Mouse (Mus musculus): Measurements from ENCODE around the gene Mapk12. TPM values are rescaled to one million over a fixed set of nuclear protein-coding genes. Genes with fewer than 3 reads are reported as not detected.

Mapk12 gene
- total and polyA plus RNA-seq, 3 experiments: 0.18 TPM; not detected in 2

- no peak overlapping the region for H3K27ac ChIP-seq (ENCODE audit: control insufficient read depth, low read depth, low read length)
- no peak for DNase-seq (ENCODE audit: low read depth, low spot score)
- H3K9ac ChIP-seq (ENCODE audit: control insufficient read depth, low read depth, low read length, poor library complexity, severe bottlenecking): no peak overlapping the region
- H3K79me2 ChIP-seq (ENCODE audit: control insufficient read depth, insufficient read depth, low read length, poor library complexity): no peaks in the 10 kb centered on the region
- TF ChIP-seq CTCF (IDR thresholded peaks at IDR 0.05 in 2 of 3, conservative IDR thresholded peaks at IDR 0.05 in 1 of 3; ENCODE audit: control insufficient read depth in 1 of 3, insufficient read depth in 1 of 3, low read depth in 2 of 3, low read length in 3 of 3, poor library complexity in 1 of 3, severe bottlenecking in 1 of 3) (no peak), USF2 (IDR thresholded peaks at IDR 0.05; ENCODE audit: borderline replicate concordance in 1 of 2, insufficient read depth in 1 of 2, low read depth in 1 of 2, low read length in 2 of 2) (no peak), E2F4 (IDR thresholded peaks at IDR 0.05; ENCODE audit: borderline replicate concordance, low read depth, low read length) (no peak), NRF1 (IDR thresholded peaks at IDR 0.05; ENCODE audit: insufficient read depth, low read depth, low read length, poor library complexity, severe bottlenecking) (no peak), ZNF384 (IDR thresholded peaks at IDR 0.05; ENCODE audit: low read depth, low read length) (no peak), ELF1 (IDR thresholded peaks at IDR 0.05; ENCODE audit: low read depth, low read length) (no peak), GABPA (IDR thresholded peaks at IDR 0.05; ENCODE audit: low read depth, low read length) (no peak), ZC3H11A (IDR thresholded peaks at IDR 0.05; ENCODE audit: low read depth, low read length) (no peak), POLR2AphosphoS2 (IDR thresholded peaks at IDR 0.05; ENCODE audit: low read length) (no peak), RAD21 (IDR thresholded peaks at IDR 0.05; ENCODE audit: low read depth, low read length) (no peak), HCFC1 (IDR thresholded peaks at IDR 0.05; ENCODE audit: low read depth, low read length) (no peak), JUND (IDR thresholded peaks at IDR 0.05; ENCODE audit: low read depth, low read length) (no peak), USF1 (IDR thresholded peaks at IDR 0.05; ENCODE audit: low read depth, low read length) (no peak), MXI1 (IDR thresholded peaks at IDR 0.05; ENCODE audit: low read depth, low read length) (no peak)
- no peaks in the 10 kb centered on the region for H3K36me3 ChIP-seq (ENCODE audit: control insufficient read depth in 1 of 2, insufficient read depth in 2 of 2, low read length in 2 of 2)
- H3K9me3 ChIP-seq (replicated peaks; ENCODE audit: insufficient read depth, low read length): no peaks in the 10 kb centered on the region
- no peak overlapping the region for H3K4me3 ChIP-seq (ENCODE audit: control insufficient read depth in 1 of 2, insufficient read depth in 1 of 2, low read depth in 2 of 2, low read length in 2 of 2)
- H3K4me1 ChIP-seq (ENCODE audit: control insufficient read depth in 1 of 2, insufficient read depth in 2 of 2, low read length in 2 of 2): no peaks in the 10 kb centered on the region
- H3K27me3 ChIP-seq (ENCODE audit: control insufficient read depth in 1 of 2, insufficient read depth in 2 of 2, low read length in 2 of 2): no peaks in the 10 kb centered on the region; a peak in 1 of 4 replicates
Measured at GRCm38 (mm10) chr15:89137378-89138045, 3.0 kb downstream of the Mapk12 start.

DNA sequence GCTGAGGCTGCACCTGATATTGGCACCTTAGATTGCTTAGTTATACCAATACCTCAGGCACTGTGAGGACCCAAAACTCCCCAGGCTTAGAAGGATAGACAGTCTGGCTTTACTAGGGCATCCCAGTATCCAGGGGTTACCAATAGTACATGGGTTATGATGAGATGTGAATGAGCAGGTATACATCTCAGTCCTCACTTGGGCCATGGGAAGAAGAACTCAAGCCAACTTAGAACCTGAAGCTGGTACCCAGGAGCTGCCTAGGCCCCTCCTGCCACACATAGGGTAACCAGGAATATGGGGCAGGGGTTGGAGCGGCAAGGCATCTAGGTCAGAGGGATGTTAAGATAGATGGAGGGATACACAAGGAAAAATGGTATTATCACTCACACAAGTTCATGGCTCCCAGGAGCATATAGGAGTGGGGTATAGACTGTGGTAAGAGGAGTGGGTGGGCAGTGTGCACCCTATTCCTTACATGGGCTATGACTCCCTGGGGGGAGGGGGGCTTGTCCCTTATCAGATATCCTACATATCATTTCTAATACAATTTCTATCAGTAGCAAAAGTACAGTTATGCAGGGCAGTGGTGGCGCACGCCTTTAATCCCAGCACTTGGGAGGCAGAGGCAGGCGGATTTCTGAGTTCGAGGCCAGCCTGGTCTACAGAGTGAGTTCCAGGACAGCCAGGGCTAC is 3.9 kb downstream of the Mapk12 start:
- TF ChIP-seq GABPA (IDR thresholded peaks at IDR 0.05; ENCODE audit: low read depth, low read length) (no peak), MAZ (IDR thresholded peaks at IDR 0.05; ENCODE audit: low read depth, low read length) (no peak), POLR2AphosphoS2 (IDR thresholded peaks at IDR 0.05; ENCODE audit: low read length) (no peak), ZC3H11A (IDR thresholded peaks at IDR 0.05; ENCODE audit: low read depth, low read length) (no peak), ELF1 (IDR thresholded peaks at IDR 0.05; ENCODE audit: low read depth, low read length) (no peak), BHLHE40 (IDR thresholded peaks at IDR 0.05; ENCODE audit: borderline replicate concordance, low read depth, low read length) (no peak), MAX (IDR thresholded peaks at IDR 0.05; ENCODE audit: low read length) (no peak), JUND (IDR thresholded peaks at IDR 0.05; ENCODE audit: low read depth, low read length) (no peak), RCOR1 (IDR thresholded peaks at IDR 0.05; ENCODE audit: low read depth, low read length) (no peak), MXI1 (IDR thresholded peaks at IDR 0.05; ENCODE audit: low read depth, low read length) (no peak), USF2 (IDR thresholded peaks at IDR 0.05; ENCODE audit: borderline replicate concordance in 1 of 2, insufficient read depth in 1 of 2, low read depth in 1 of 2, low read length in 2 of 2) (no peak), ZKSCAN1 (IDR thresholded peaks at IDR 0.05; ENCODE audit: low read depth, low read length) (no peak), SMC3 (IDR thresholded peaks at IDR 0.05; ENCODE audit: low read depth, low read length) (no peak), MYC (IDR thresholded peaks at IDR 0.05; ENCODE audit: low read depth, low read length) (no peak)
- Histone ChIP-seq H3K9ac (ENCODE audit: control insufficient read depth, low read depth, low read length, poor library complexity, severe bottlenecking) (no peak overlapping the region), H3K27ac (ENCODE audit: control insufficient read depth, low read depth, low read length) (no peak overlapping the region), H3K9me3 (replicated peaks; ENCODE audit: insufficient read depth, low read length) (no peaks in the 10 kb centered on the region), H3K79me2 (ENCODE audit: control insufficient read depth, insufficient read depth, low read length, poor library complexity) (no peaks in the 10 kb centered on the region), H3K27me3 (ENCODE audit: control insufficient read depth in 1 of 2, insufficient read depth in 2 of 2, low read length in 2 of 2) (no peaks in the 10 kb centered on the region; a peak in 1 of 4 replicates), H3K4me1 (ENCODE audit: control insufficient read depth in 1 of 2, insufficient read depth in 2 of 2, low read length in 2 of 2) (0 out of 4 replicates have a peak, but pooled peaks cover 0 to 1% of the 10 kb centered on the region in 2 experiments), H3K36me3 (ENCODE audit: control insufficient read depth in 1 of 2, insufficient read depth in 2 of 2, low read length in 2 of 2) (no peaks in the 10 kb centered on the region), H3K4me3 (ENCODE audit: control insufficient read depth in 1 of 2, insufficient read depth in 1 of 2, low read depth in 2 of 2, low read length in 2 of 2) (no peak overlapping the region)
- no peak for DNase-seq (ENCODE audit: low read depth, low spot score)

Measured in MEL (cell line).